Mouse (Mus musculus) brain, embryonic 14.5 days (tissue): Measurements from ENCODE around the gene Cyb5d1.

Experiments
- CTCF ChIP-seq: fragments of 200-500 bp; IDR thresholded peaks from 2 replicates; pipeline ENCODE4 v1.5.1; 2012; ENCODE audit warnings: inconsistent platforms, mild to moderate bottlenecking, moderate library complexity, borderline replicate concordance; ENCODE audit not compliant: insufficient read depth, insufficient read length; ENCODE audit errors: extremely low read depth
- POLR2A ChIP-seq: fragments of 200-500 bp; IDR thresholded peaks from 2 replicates; pipeline ENCODE4 v1.6.1; 2012; ENCODE audit warnings: mild to moderate bottlenecking, inconsistent platforms, borderline replicate concordance; ENCODE audit not compliant: poor library complexity, insufficient read depth, insufficient read length, severe bottlenecking; ENCODE audit errors: extremely low read depth

GRCm38 (mm10) chr11:69426246-69426645, 30.8 kb upstream of the Cyb5d1 start:
- TF ChIP-seq POLR2A (no peak), CTCF (no peak)
